Mouse (Mus musculus) left cerebral cortex, postnatal 4 days (tissue): ENCODE data around the gene Cyp11a1. TPM values are rescaled to one million over a fixed set of nuclear protein-coding genes. Genes with fewer than 3 reads are reported as not detected.

Source experiments
- DNase-seq: peaks from one replicate; pipeline ENCODE4 v3.0.0-alpha.2; 2022
- intact Hi-C: fragments of 180-260 bp; cut with DNase I; formaldehyde crosslinking; loops from one replicate; pipeline ENCODE4 v1.15.1; 2025
- total RNA-seq, 2 experiments: library from RNA; stranded (reverse); gene quantifications; 2 replicates each; pipeline ENCODE4 v1.2.3; 2021

Gene Cyp11a1
- total RNA-seq, 2 experiments from 2014 or later: 1.7 to 2.0 TPM

GRCm38 (mm10) chr9:58065977-58066730, 59.9 kb downstream of the Cyp11a1 start:
- intact Hi-C loops: no loop called here
- no peak for DNase-seq

- peak; percentile 52 for DNase-seq
- intact Hi-C loops: no loop called here
These were observed 60.5 kb downstream of the Cyp11a1 start for GRCm38 (mm10) chr9:58066731-58067095.

DNA sequence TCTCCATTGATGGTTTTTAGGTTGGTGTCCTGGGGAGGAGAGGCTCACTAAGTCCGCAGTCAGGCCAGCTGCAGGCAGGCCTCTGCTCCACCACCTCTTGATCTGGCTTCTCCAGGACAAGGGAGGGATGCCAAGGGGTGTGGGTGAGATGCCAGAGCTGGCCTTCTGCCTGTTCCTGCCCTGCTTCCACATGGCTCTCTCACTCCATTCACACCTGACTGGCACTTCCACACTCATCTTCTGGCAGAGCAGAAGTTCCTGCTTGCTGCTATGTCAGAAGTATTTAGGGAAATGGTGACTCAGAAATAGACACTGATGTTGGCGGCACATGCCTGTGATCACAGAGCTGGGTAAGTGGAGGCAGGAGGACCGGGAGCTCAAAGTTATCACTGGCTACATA, 61.3 kb downstream of the Cyp11a1 start:
- DNase-seq: peak; percentile 85
- intact Hi-C loops: no loop called here

- intact Hi-C loops: no loop called here
- DNase-seq: no peak
These were observed 68.3 kb downstream of the Cyp11a1 start for GRCm38 (mm10) chr9:58074561-58074960.

Other genes starting within 250 kb of the Cyp11a1 start
- 10 to 100 TPM; 74.5 to 75.2 TPM for gene Clk3, start 240.6 kb upstream of the Cyp11a1 start, total RNA-seq
- 1 to 10 TPM; 9.1 to 9.7 TPM for gene Arid3b, start 169.6 kb upstream of the Cyp11a1 start, total RNA-seq
- gene Ubl7, start 95.4 kb upstream of the Cyp11a1 start, total RNA-seq: 10 to 100 TPM; 94.0 to 97.2 TPM
- gene Sema7a, start 66.3 kb upstream of the Cyp11a1 start, total RNA-seq: 100 to 1,000 TPM; 128 to 151 TPM
- 10 to 100 TPM; 10.1 to 12.5 TPM for gene Stra6, start 57.4 kb downstream of the Cyp11a1 start, total RNA-seq
- under 1 TPM; 0.62 to 0.66 TPM for gene Ccdc33, start 112.4 kb downstream of the Cyp11a1 start, total RNA-seq
- 10 to 100 TPM; 18.6 to 19.3 TPM for gene Islr, start 197.9 kb downstream of the Cyp11a1 start, total RNA-seq
- gene Islr2, start 197.9 kb downstream of the Cyp11a1 start, total RNA-seq: 100 to 1,000 TPM; 328 to 363 TPM
- gene Pml, start 243.4 kb downstream of the Cyp11a1 start, total RNA-seq: 10 to 100 TPM; 11.3 to 14.7 TPM
- 10 to 100 TPM; 84.5 to 93.2 TPM for gene Stoml1, start 246.8 kb downstream of the Cyp11a1 start, total RNA-seq